Mouse (Mus musculus) activated CD4-positive, CD25-positive, alpha-beta regulatory T cell, adult 4 months (primary cell): Measurements from ENCODE around the gene Fgfr3. TPM values are rescaled to one million over a fixed set of nuclear protein-coding genes. Genes with fewer than 3 reads are reported as not detected.

Source experiments
- ATAC-seq: one replicate; pipeline ENCODE4 v1.8.0; 2017
- polyA plus RNA-seq, 2 experiments: library from polyadenylated mRNA; unstranded; fragments of 100-300 nt; shearing (Covaris generic); gene quantifications; one replicate each; pipeline ENCODE4 v1.2.1; 2017

Fgfr3 gene
- polyA plus RNA-seq, 2 experiments from 2014 or later: 0.11 TPM; not detected in 1

- ATAC-seq: no peak
These were observed 23.4 kb upstream of the Fgfr3 start for GRCm38 (mm10) chr5:33697947-33698512.

GRCm38 (mm10) chr5:33698669-33699068 is 22.8 kb upstream of the Fgfr3 start:
- ATAC-seq: no peak

GRCm38 (mm10) chr5:33700010-33700409 is 21.5 kb upstream of the Fgfr3 start:
- ATAC-seq: no peak

GRCm38 (mm10) chr5:33701832-33702231 is 19.6 kb upstream of the Fgfr3 start:
- no peak for ATAC-seq

GRCm38 (mm10) chr5:33703999-33704398 is 17.5 kb upstream of the Fgfr3 start:
- ATAC-seq: no peak

- ATAC-seq: no peak
These were observed 16.4 kb upstream of the Fgfr3 start for GRCm38 (mm10) chr5:33704945-33705611.

- no peak for ATAC-seq
These were observed 15.7 kb upstream of the Fgfr3 start for GRCm38 (mm10) chr5:33705612-33706349.

GRCm38 (mm10) chr5:33706350-33706629 is 15.2 kb upstream of the Fgfr3 start:
- no peak for ATAC-seq

GRCm38 (mm10) chr5:33707163-33707562 is 14.3 kb upstream of the Fgfr3 start:
- ATAC-seq: no peak

- no peak for ATAC-seq
These were observed 12.4 kb upstream of the Fgfr3 start for GRCm38 (mm10) chr5:33709037-33709436.

- no peak for ATAC-seq
These were observed 8.9 kb upstream of the Fgfr3 start for GRCm38 (mm10) chr5:33712550-33712949.

GRCm38 (mm10) chr5:33715182-33715581 is 6.3 kb upstream of the Fgfr3 start:
- ATAC-seq: no peak

GRCm38 (mm10) chr5:33716467-33716866 is 5.0 kb upstream of the Fgfr3 start:
- no peak for ATAC-seq

GRCm38 (mm10) chr5:33718460-33718859 is 3.0 kb upstream of the Fgfr3 start:
- no peak for ATAC-seq

- no peak for ATAC-seq
These were observed 503 bp upstream of the Fgfr3 start for GRCm38 (mm10) chr5:33720852-33721490.

GRCm38 (mm10) chr5:33722266-33723018 is 968 bp downstream of the Fgfr3 start:
- no peak for ATAC-seq

- no peak for ATAC-seq
These were observed 1.7 kb downstream of the Fgfr3 start for GRCm38 (mm10) chr5:33723019-33723640.

- no peak for ATAC-seq
These were observed 2.4 kb downstream of the Fgfr3 start for GRCm38 (mm10) chr5:33723641-33724465.

GRCm38 (mm10) chr5:33726081-33726647 is 4.7 kb downstream of the Fgfr3 start:
- no peak for ATAC-seq

GRCm38 (mm10) chr5:33726891-33727290 is 5.4 kb downstream of the Fgfr3 start:
- ATAC-seq: no peak

GRCm38 (mm10) chr5:33728841-33729240 is 7.4 kb downstream of the Fgfr3 start:
- no peak for ATAC-seq
